Mouse (Mus musculus): ENCODE data around the gene 2010003K11Rik. TPM values are rescaled to one million over a fixed set of nuclear protein-coding genes. Genes with fewer than 3 reads are reported as not detected.

The 2010003K11Rik gene
- polyA plus RNA-seq, 1 experiment from 2014 or later, result 0.61 TPM

DNA sequence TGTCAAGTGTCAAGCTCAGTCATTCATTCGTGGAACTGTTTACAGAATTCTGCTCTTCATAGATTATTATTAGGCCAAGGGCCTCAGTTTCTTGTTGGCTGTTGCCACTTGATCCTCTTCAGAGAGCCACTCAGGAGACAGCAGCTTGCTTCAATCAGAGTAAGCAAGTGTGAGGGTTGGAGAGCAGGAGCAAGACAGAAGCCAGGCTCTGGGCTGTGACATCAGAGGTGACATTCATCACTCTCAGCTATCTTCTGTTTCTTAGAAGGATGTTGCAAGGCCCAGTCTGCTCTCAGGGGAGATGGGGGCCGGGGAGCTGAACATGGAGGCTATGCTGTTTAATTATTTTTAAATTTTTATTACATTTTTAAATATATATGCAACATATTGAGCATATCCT is 4.3 kb upstream of the 2010003K11Rik start:
- WGBS, result 63% methylated on average over 2 of the region's 2 CpGs
- no peaks in the 10 kb centered on the region for H3K9me3 ChIP-seq (replicated peaks; ENCODE audit: low read length)
- H3K9ac ChIP-seq (ENCODE audit: low read depth, low read length), result no peak overlapping the region
- DNase-seq (ENCODE audit: low spot score), result no peak
- TF ChIP-seq CTCF (IDR thresholded peaks at IDR 0.05; ENCODE audit: low read depth), result no peak
- no peak for ATAC-seq (replicated peaks; ENCODE audit: low FRiP score, low read depth)
- H3K4me3 ChIP-seq (replicated peaks; ENCODE audit: low read depth, low read length), result no peak overlapping the region
- H3K36me3 ChIP-seq (ENCODE audit: insufficient read depth, low read length), result no peaks in the 10 kb centered on the region
- H3K4me2 ChIP-seq (ENCODE audit: low read length), result no peak overlapping the region
- no peaks in the 10 kb centered on the region for H3K27me3 ChIP-seq (ENCODE audit: insufficient read depth, low read length)
- no peaks in the 10 kb centered on the region for H3K4me1 ChIP-seq (replicated peaks; ENCODE audit: insufficient read depth, low read length)
- no peak overlapping the region for H3K27ac ChIP-seq

DNA sequence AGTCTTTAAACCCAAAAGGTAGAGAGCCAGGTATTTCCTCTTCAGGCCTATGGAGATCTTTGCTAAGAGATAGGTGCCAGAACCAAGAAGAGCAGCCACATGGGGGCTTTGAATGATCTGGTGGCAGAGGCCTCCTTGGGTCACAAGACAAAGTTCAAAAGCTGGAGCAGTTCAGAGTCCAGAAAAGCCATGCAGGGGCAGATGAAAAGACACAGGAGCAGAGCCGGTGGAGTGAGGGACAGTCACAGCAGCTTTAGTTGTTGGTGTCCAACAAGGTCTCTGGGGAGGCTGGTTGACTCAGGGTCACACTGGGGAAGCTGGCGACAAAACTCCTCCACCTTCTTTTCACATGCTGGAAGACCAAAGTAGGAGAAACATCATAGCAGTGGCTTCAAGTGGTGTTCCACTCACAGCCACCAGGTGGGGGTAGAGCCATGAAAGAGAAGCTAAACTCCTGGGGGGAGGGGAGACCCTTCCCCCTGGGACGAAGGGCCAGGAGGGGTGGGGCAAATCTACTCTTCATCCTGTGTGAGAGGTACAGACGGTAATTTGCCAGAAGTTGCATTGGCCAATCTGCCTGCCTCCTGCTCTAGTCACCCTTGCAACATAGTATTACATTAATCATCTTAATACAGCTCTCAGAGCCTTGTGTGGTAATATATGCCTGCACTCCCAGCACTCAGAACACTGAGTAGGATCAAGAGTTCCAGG is 965 bp downstream of the 2010003K11Rik start:
- H3K4me2 ChIP-seq (ENCODE audit: low read length), result 0 out of 2 replicates have a peak overlapping the region, but pooled peaks have one; percentile 6
- ATAC-seq (replicated peaks; ENCODE audit: low FRiP score, low read depth) (peak; percentile 58), DNase-seq (ENCODE audit: low spot score) (peak; percentile 88)
- H3K9me3 ChIP-seq (replicated peaks; ENCODE audit: low read length), result no peaks in the 10 kb centered on the region
- 4% methylated on average over 4 of the region's 4 CpGs for WGBS
- no peak overlapping the region for H3K4me3 ChIP-seq (replicated peaks; ENCODE audit: low read depth, low read length)
- H3K27me3 ChIP-seq (ENCODE audit: insufficient read depth, low read length), result no peaks in the 10 kb centered on the region
- TF ChIP-seq CTCF (IDR thresholded peaks at IDR 0.05; ENCODE audit: low read depth), result peak; percentile 95
- H3K9ac ChIP-seq (ENCODE audit: low read depth, low read length), result no peak overlapping the region
- peak overlapping the region; percentile 60; the same call in 1 of the 2 replicates for H3K27ac ChIP-seq
- H3K36me3 ChIP-seq (ENCODE audit: insufficient read depth, low read length), result no peaks in the 10 kb centered on the region
- no peaks in the 10 kb centered on the region for H3K4me1 ChIP-seq (replicated peaks; ENCODE audit: insufficient read depth, low read length)

- ATAC-seq (replicated peaks; ENCODE audit: low FRiP score, low read depth) (0 out of 2 replicates have a peak, but pooled peaks have one; percentile 16), DNase-seq (ENCODE audit: low spot score) (no peak)
- no peak overlapping the region for H3K4me2 ChIP-seq (ENCODE audit: low read length)
- H3K4me1 ChIP-seq (replicated peaks; ENCODE audit: insufficient read depth, low read length), result no peaks in the 10 kb centered on the region
- H3K9me3 ChIP-seq (replicated peaks; ENCODE audit: low read length), result no peaks in the 10 kb centered on the region
- H3K36me3 ChIP-seq (ENCODE audit: insufficient read depth, low read length), result no peaks in the 10 kb centered on the region
- H3K27ac ChIP-seq, result peak overlapping the region; percentile 60
- H3K27me3 ChIP-seq (ENCODE audit: insufficient read depth, low read length), result no peaks in the 10 kb centered on the region
- no peak overlapping the region for H3K9ac ChIP-seq (ENCODE audit: low read depth, low read length)
- 81% methylated on average over 3 of the region's 3 CpGs for WGBS
- no peak overlapping the region for H3K4me3 ChIP-seq (replicated peaks; ENCODE audit: low read depth, low read length)
- no peak for TF ChIP-seq CTCF (IDR thresholded peaks at IDR 0.05; ENCODE audit: low read depth)
Observed at GRCm38 (mm10) chr19:4496535-4497262, 1.7 kb downstream of the 2010003K11Rik start.

- Histone ChIP-seq H3K9ac (ENCODE audit: low read depth, low read length) (no peak overlapping the region), H3K4me1 (replicated peaks; ENCODE audit: insufficient read depth, low read length) (no peaks in the 10 kb centered on the region), H3K36me3 (ENCODE audit: insufficient read depth, low read length) (no peaks in the 10 kb centered on the region), H3K9me3 (replicated peaks; ENCODE audit: low read length) (no peaks in the 10 kb centered on the region), H3K27ac (no peak overlapping the region), H3K27me3 (ENCODE audit: insufficient read depth, low read length) (no peaks in the 10 kb centered on the region), H3K4me3 (replicated peaks; ENCODE audit: low read depth, low read length) (no peak overlapping the region), H3K4me2 (ENCODE audit: low read length) (no peak overlapping the region)
- no peak for ATAC-seq (replicated peaks; ENCODE audit: low FRiP score, low read depth)
- no peak for TF ChIP-seq CTCF (IDR thresholded peaks at IDR 0.05; ENCODE audit: low read depth)
- DNase-seq (ENCODE audit: low spot score), result no peak
- 84% methylated on average over 5 of the region's 5 CpGs for WGBS
Observed at GRCm38 (mm10) chr19:4495814-4496213, 2.6 kb downstream of the 2010003K11Rik start.

DNA sequence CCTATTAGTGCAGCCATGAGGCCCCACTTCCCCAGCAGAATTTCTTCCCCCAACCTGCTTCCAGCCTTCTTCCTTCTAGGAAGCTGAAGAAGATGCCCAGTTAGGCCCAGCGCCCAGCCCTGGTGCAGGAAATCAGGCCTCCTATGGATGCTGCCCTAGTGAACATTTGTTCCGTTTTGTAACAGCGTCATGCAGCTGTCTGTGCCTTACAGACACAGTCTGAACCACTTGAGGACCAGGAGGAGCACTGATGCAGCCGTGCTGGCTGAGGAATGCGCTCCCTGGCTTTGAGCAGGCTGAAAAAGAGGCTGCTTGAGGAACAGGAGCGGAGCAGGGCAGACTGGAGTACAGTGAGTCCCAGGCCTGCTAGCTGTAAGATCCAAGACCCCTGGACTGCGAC is 3.7 kb downstream of the 2010003K11Rik start:
- Histone ChIP-seq H3K9ac (ENCODE audit: low read depth, low read length) (no peak overlapping the region), H3K36me3 (ENCODE audit: insufficient read depth, low read length) (no peaks in the 10 kb centered on the region), H3K4me2 (ENCODE audit: low read length) (no peak overlapping the region), H3K9me3 (replicated peaks; ENCODE audit: low read length) (no peaks in the 10 kb centered on the region), H3K4me3 (replicated peaks; ENCODE audit: low read depth, low read length) (no peak overlapping the region), H3K27me3 (ENCODE audit: insufficient read depth, low read length) (no peaks in the 10 kb centered on the region), H3K4me1 (replicated peaks; ENCODE audit: insufficient read depth, low read length) (no peaks in the 10 kb centered on the region), H3K27ac (no peak overlapping the region)
- no peak for TF ChIP-seq CTCF (IDR thresholded peaks at IDR 0.05; ENCODE audit: low read depth)
- DNase-seq (ENCODE audit: low spot score) (no peak), ATAC-seq (replicated peaks; ENCODE audit: low FRiP score, low read depth) (no peak)
- 62% methylated on average over 7 of the region's 7 CpGs for WGBS

- Histone ChIP-seq H3K4me3 (replicated peaks; ENCODE audit: low read depth, low read length) (no peak overlapping the region), H3K9me3 (replicated peaks; ENCODE audit: low read length) (no peaks in the 10 kb centered on the region), H3K9ac (ENCODE audit: low read depth, low read length) (no peak overlapping the region), H3K4me1 (replicated peaks; ENCODE audit: insufficient read depth, low read length) (no peaks in the 10 kb centered on the region), H3K27ac (no peak overlapping the region), H3K27me3 (ENCODE audit: insufficient read depth, low read length) (no peaks in the 10 kb centered on the region), H3K4me2 (ENCODE audit: low read length) (no peak overlapping the region), H3K36me3 (ENCODE audit: insufficient read depth, low read length) (no peaks in the 10 kb centered on the region)
- TF ChIP-seq CTCF (IDR thresholded peaks at IDR 0.05; ENCODE audit: low read depth), result no peak
- DNase-seq (ENCODE audit: low spot score) (no peak), ATAC-seq (replicated peaks; ENCODE audit: low FRiP score, low read depth) (no peak)
- WGBS, result 61% methylated on average over 9 of the region's 9 CpGs
Observed at GRCm38 (mm10) chr19:4492526-4493296, 5.7 kb downstream of the 2010003K11Rik start.
